Mouse (Mus musculus): ENCODE data around the gene Mzt1. TPM values are rescaled to one million over a fixed set of nuclear protein-coding genes. Genes with fewer than 3 reads are reported as not detected.
A peak's percentile ranks its signal among the peaks of the same experiment; 100 is the strongest.

Gene Mzt1
- polyA plus RNA-seq (2012; rRNA removed): 1.3 and 3.2 TPM in 2 replicates

- Histone ChIP-seq H3K4me1 (ENCODE audit: control insufficient read depth, insufficient read depth, insufficient read length, low read length) (peaks cover 2% of the 10 kb centered on the region; the same call in 1 of the 2 replicates), H3K27ac (ENCODE audit: insufficient read depth, low read depth, low read length) (peak within 1 kb of the TSS; percentile 66), H3K4me3 (ENCODE audit: low read depth, low read length) (peak within 1 kb of the TSS; percentile 96), H3K36me3 (ENCODE audit: control insufficient read depth, insufficient read depth, low read length) (peaks cover under 1% of the 10 kb centered on the region; the same call in 1 of the 2 replicates), H3K27me3 (ENCODE audit: control insufficient read depth, insufficient read depth, low read length) (no peaks in the 10 kb centered on the region)
- TF ChIP-seq POLR2A (IDR thresholded peaks at IDR 0.05; ENCODE audit: low read depth, low read length): peak; percentile 60; the same call in 1 of the 2 replicates
- no peak for TF ChIP-seq CTCF (IDR thresholded peaks at IDR 0.05; ENCODE audit: extremely low read depth, insufficient read length, insufficient replicate concordance, low read depth, low read length)
- WGBS: under 1% methylated on average over 81 of the region's 81 CpGs
Observed at GRCm38 (mm10) chr14:99046031-99046781, at the start of gene Mzt1, which contains the start of gene Bora. Gene Mzt1, minus strand, starts transcription at chr14:99046134. Gene Bora, plus strand, starts transcription at chr14:99046222.

DNA sequence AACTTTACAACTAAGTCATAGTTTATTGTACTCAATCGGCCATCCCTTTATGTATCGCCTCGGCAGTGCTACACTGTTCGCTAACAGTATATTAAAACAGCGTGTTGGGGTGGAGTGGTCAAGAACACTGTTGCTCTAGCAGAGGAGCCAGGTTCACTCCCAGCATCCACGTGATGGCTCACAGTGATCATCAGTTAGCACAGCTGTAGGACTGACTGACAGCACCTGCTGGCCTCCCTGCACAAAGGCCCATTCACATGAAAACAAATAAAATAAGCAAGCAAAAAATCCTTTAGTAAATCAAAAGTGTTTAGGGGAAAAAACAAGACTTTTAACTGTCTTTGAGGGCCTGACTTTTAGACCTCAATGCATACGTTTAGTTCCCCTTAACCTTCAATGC, 43.0 kb upstream of the Mzt1 start:
- Histone ChIP-seq H3K27me3 (ENCODE audit: control insufficient read depth, insufficient read depth, low read length) (no peaks in the 10 kb centered on the region), H3K27ac (ENCODE audit: insufficient read depth, low read depth, low read length) (no peak overlapping the region), H3K4me1 (ENCODE audit: control insufficient read depth, insufficient read depth, insufficient read length, low read length) (no peaks in the 10 kb centered on the region), H3K4me3 (ENCODE audit: low read depth, low read length) (no peak overlapping the region), H3K36me3 (ENCODE audit: control insufficient read depth, insufficient read depth, low read length) (peaks cover 47% of the 10 kb centered on the region)
- 93% methylated on average over 7 of the region's 7 CpGs for WGBS
- TF ChIP-seq POLR2A (IDR thresholded peaks at IDR 0.05; ENCODE audit: low read depth, low read length): no peak

- no peak overlapping the region for H3K27ac ChIP-seq (ENCODE audit: insufficient read depth, low read depth, low read length)
- TF ChIP-seq CTCF (IDR thresholded peaks at IDR 0.05; ENCODE audit: extremely low read depth, insufficient read length, insufficient replicate concordance, low read depth, low read length) (no peak), POLR2A (IDR thresholded peaks at IDR 0.05; ENCODE audit: low read depth, low read length) (no peak)
- WGBS: 95% methylated on average over 4 of the region's 4 CpGs
- no peaks in the 10 kb centered on the region for H3K4me1 ChIP-seq (ENCODE audit: control insufficient read depth, insufficient read depth, insufficient read length, low read length)
- no peaks in the 10 kb centered on the region for H3K27me3 ChIP-seq (ENCODE audit: control insufficient read depth, insufficient read depth, low read length)
- peaks cover 28% of the 10 kb centered on the region for H3K36me3 ChIP-seq (ENCODE audit: control insufficient read depth, insufficient read depth, low read length)
- H3K4me3 ChIP-seq (ENCODE audit: low read depth, low read length): no peak overlapping the region
Observed at GRCm38 (mm10) chr14:99071146-99071545, 25.2 kb upstream of the Mzt1 start.

- H3K4me3 ChIP-seq (ENCODE audit: low read depth, low read length): no peak overlapping the region
- peaks cover 33% of the 10 kb centered on the region for H3K36me3 ChIP-seq (ENCODE audit: control insufficient read depth, insufficient read depth, low read length)
- WGBS: 93% methylated on average over 2 of the region's 2 CpGs
- H3K27me3 ChIP-seq (ENCODE audit: control insufficient read depth, insufficient read depth, low read length): no peaks in the 10 kb centered on the region
- no peak for TF ChIP-seq CTCF (IDR thresholded peaks at IDR 0.05; ENCODE audit: extremely low read depth, insufficient read length, insufficient replicate concordance, low read depth, low read length)
- no peak for TF ChIP-seq POLR2A (IDR thresholded peaks at IDR 0.05; ENCODE audit: low read depth, low read length)
- H3K27ac ChIP-seq (ENCODE audit: insufficient read depth, low read depth, low read length): no peak overlapping the region
- no peaks in the 10 kb centered on the region for H3K4me1 ChIP-seq (ENCODE audit: control insufficient read depth, insufficient read depth, insufficient read length, low read length)
Observed at GRCm38 (mm10) chr14:99063091-99063490, 17.2 kb upstream of the Mzt1 start.

DNA sequence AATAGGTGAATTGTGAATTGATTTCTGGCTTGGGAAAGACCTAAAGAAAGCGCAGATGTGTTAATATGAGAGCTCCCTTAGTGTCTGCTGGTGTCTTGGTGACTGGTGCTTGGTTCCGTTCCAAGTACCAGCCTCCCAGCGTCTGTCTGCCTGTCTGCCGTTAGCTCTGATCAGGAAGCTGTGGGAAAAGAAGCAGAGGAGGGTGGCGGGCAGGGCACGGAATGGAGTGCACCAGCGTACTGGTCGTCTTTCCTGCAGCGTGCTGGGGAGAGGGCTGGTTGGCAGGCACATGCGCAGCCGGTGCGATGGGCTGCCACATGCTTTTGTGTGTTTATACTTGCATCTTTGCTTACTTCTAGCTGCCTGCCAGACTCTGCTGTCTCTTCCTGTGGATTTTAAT, 14.7 kb upstream of the Mzt1 start:
- no peaks in the 10 kb centered on the region for H3K27me3 ChIP-seq (ENCODE audit: control insufficient read depth, insufficient read depth, low read length)
- TF ChIP-seq POLR2A (IDR thresholded peaks at IDR 0.05; ENCODE audit: low read depth, low read length): no peak
- no peak for TF ChIP-seq CTCF (IDR thresholded peaks at IDR 0.05; ENCODE audit: extremely low read depth, insufficient read length, insufficient replicate concordance, low read depth, low read length)
- H3K36me3 ChIP-seq (ENCODE audit: control insufficient read depth, insufficient read depth, low read length): peaks cover 32% of the 10 kb centered on the region
- WGBS: 84% methylated on average over 12 of the region's 12 CpGs
- no peaks in the 10 kb centered on the region for H3K4me1 ChIP-seq (ENCODE audit: control insufficient read depth, insufficient read depth, insufficient read length, low read length)
- no peak overlapping the region for H3K4me3 ChIP-seq (ENCODE audit: low read depth, low read length)
- no peak overlapping the region for H3K27ac ChIP-seq (ENCODE audit: insufficient read depth, low read depth, low read length)

DNA sequence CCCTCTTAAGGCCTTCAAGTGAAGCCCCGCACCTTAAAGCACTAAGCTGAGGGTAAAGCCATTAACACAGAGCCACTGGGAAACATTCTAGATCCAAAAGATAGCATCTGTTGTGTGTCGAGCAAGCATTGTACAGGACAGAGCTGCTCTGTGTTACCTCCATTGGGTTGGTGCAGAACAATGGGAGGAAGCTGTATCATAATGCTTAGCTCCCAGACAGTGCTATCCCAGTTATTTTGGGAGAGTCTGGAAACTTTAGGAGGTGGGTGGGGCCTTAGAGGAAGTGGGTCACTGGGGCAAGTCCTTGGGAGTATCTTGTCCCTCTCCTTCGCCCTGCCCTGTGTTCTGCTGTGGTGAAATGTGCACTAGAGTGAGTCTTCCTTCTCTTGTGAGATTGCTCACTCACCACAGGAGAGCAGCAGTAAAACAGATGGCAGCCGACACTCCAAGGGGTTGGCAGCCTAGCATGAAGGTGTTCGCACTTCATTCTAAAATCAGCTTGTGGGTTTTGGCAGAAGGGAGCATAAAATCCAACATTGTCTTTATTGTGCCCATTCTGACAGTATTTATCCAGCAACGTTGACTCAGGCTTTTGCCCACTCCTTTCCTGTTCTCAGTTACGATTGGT, 13.1 kb upstream of the Mzt1 start:
- H3K36me3 ChIP-seq (ENCODE audit: control insufficient read depth, insufficient read depth, low read length): peaks cover 28% of the 10 kb centered on the region
- no peaks in the 10 kb centered on the region for H3K4me1 ChIP-seq (ENCODE audit: control insufficient read depth, insufficient read depth, insufficient read length, low read length)
- no peaks in the 10 kb centered on the region for H3K27me3 ChIP-seq (ENCODE audit: control insufficient read depth, insufficient read depth, low read length)
- no peak for TF ChIP-seq CTCF (IDR thresholded peaks at IDR 0.05; ENCODE audit: extremely low read depth, insufficient read length, insufficient replicate concordance, low read depth, low read length)
- no peak for TF ChIP-seq POLR2A (IDR thresholded peaks at IDR 0.05; ENCODE audit: low read depth, low read length)
- no peak overlapping the region for H3K27ac ChIP-seq (ENCODE audit: insufficient read depth, low read depth, low read length)
- no peak overlapping the region for H3K4me3 ChIP-seq (ENCODE audit: low read depth, low read length)
- WGBS: 85% methylated on average over 7 of the region's 7 CpGs

DNA sequence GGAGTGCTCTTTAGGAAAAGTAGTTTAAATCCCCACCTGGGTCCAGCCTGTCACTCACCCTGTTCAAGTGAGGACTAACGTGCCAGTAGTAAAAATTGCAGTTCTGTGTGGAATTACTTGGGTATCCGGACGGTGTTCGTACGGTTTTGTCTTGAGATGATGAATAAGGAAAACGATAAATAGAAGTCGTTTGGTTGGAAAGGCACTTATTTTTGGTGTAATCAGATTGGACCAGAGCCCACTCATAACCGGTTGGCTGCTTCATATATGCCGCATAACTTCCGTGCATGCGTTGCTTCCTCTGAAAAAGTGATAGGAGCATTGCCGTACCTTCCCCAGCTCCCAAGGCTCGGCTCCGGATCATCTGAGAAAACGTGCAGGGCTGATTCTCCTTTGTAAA, 848 bp upstream of the Mzt1 start:
- H3K4me1 ChIP-seq (ENCODE audit: control insufficient read depth, insufficient read depth, insufficient read length, low read length): peaks cover 2% of the 10 kb centered on the region; the same call in 1 of the 2 replicates
- peaks cover 2% of the 10 kb centered on the region; the same call in 1 of the 2 replicates for H3K36me3 ChIP-seq (ENCODE audit: control insufficient read depth, insufficient read depth, low read length)
- TF ChIP-seq POLR2A (IDR thresholded peaks at IDR 0.05; ENCODE audit: low read depth, low read length): no peak
- H3K4me3 ChIP-seq (ENCODE audit: low read depth, low read length): peak overlapping the region; percentile 96
- 1% methylated on average over 15 of the region's 15 CpGs for WGBS
- peak overlapping the region; percentile 48 for H3K27ac ChIP-seq (ENCODE audit: insufficient read depth, low read depth, low read length)
- no peaks in the 10 kb centered on the region for H3K27me3 ChIP-seq (ENCODE audit: control insufficient read depth, insufficient read depth, low read length)

Data from small intestine, adult 2 months (tissue).